Mouse (Mus musculus) lung, postnatal 0 days (tissue): ENCODE data around the gene Ptprc.

Experiments used
- CTCF ChIP-seq: IDR thresholded peaks from 2 replicates; pipeline ENCODE4 v1.5.1; 2016; ENCODE audit warnings: antibody characterized with exemption, mild to moderate bottlenecking
- EP300 ChIP-seq: IDR thresholded peaks from 2 replicates; pipeline ENCODE4 v1.6.1; 2016; ENCODE audit warnings: antibody characterized with exemption, mild to moderate bottlenecking, control low read depth

GRCm38 (mm10) chr1:138025298-138025697, 150.2 kb downstream of the Ptprc start:
- TF ChIP-seq CTCF (no peak), EP300 (no peak)
